18 mouse cellular contexts compared by ENCODE assay signal in genomic region chr5:111425813-111426212, GRCm38 (mm10). TPM values are rescaled to one million over a fixed set of nuclear protein-coding genes. Genes with fewer than 3 reads are reported as not detected.
DNase-seq lines count a peak whose midpoint lies in the region; ATAC-seq lines count a peak whose summit lies in the region.
"Had no signal": no experiment of that assay in that cellular context is flagged by ENCODE, and none has a peak within 500 bp of the region (broad histone marks: within the 10 kb centered on the region; RNA-seq: fewer than 3 reads in every experiment).

No protein-coding gene starts in this region.

- H3K4me1 ChIP-seq in limb, embryonic 12.5 days (replicated peaks) = peaks cover 70% of the 10 kb centered on the region
- peaks cover 22% of the 10 kb centered on the region for H3K4me1 ChIP-seq in limb, embryonic 10.5 days
- peaks cover 96% of the 10 kb centered on the region for H3K4me1 ChIP-seq in hindbrain, embryonic 10.5 days (replicated peaks)
- peaks cover 81% of the 10 kb centered on the region for H3K4me1 ChIP-seq in midbrain, embryonic 11.5 days (ENCODE audit: control insufficient read depth, insufficient read depth, low read length)
- peaks cover 94% of the 10 kb centered on the region for H3K4me1 ChIP-seq in neural tube, embryonic 15.5 days
- H3K4me1 ChIP-seq: liver, embryonic 12.5 days had no signal

- H3K36me3 ChIP-seq in limb, embryonic 12.5 days = peaks cover 37% of the 10 kb centered on the region
- peaks cover 21% of the 10 kb centered on the region for H3K36me3 ChIP-seq in limb, embryonic 10.5 days
- peaks cover 98% of the 10 kb centered on the region for H3K36me3 ChIP-seq in hindbrain, embryonic 10.5 days
- peaks cover 6% of the 10 kb centered on the region for H3K36me3 ChIP-seq in midbrain, embryonic 11.5 days (ENCODE audit: control insufficient read depth, insufficient read depth, low read length)
- no peaks in the 10 kb centered on the region for H3K36me3 ChIP-seq in neural tube, embryonic 15.5 days

- no peak overlapping the region for H3K9ac ChIP-seq in limb, embryonic 12.5 days (replicated peaks)
- H3K9ac ChIP-seq in midbrain, embryonic 11.5 days (ENCODE audit: low read length) = no peak overlapping the region
- H3K9ac ChIP-seq in neural tube, embryonic 15.5 days (replicated peaks) = no peak overlapping the region
- H3K9ac ChIP-seq: liver, embryonic 12.5 days had no signal

- WGBS in limb, embryonic 12.5 days = 85% methylated on average over 9 of the region's 9 CpGs
- 96% methylated on average over 9 of the region's 9 CpGs for WGBS in limb, embryonic 10.5 days
- 83% methylated on average over 9 of the region's 9 CpGs for WGBS in hindbrain, embryonic 10.5 days
- WGBS in midbrain, embryonic 11.5 days = 76% methylated on average over 9 of the region's 9 CpGs
- WGBS in neural tube, embryonic 15.5 days = 67% methylated on average over 9 of the region's 9 CpGs

- H3K4me2 ChIP-seq in limb, embryonic 12.5 days = 0 out of 2 replicates have a peak overlapping the region, but pooled peaks have one; percentile 0
- peak overlapping the region; percentile 84 for H3K4me2 ChIP-seq in midbrain, embryonic 11.5 days
- H3K4me2 ChIP-seq in neural tube, embryonic 15.5 days = peak overlapping the region; percentile 97
- H3K4me2 ChIP-seq: liver, embryonic 12.5 days had no signal

- no peak for DNase-seq in limb, embryonic 10.5 days (ENCODE audit: low spot score)
- no peak for DNase-seq in hindbrain, embryonic 10.5 days (ENCODE audit: low spot score)
- DNase-seq in midbrain, embryonic 11.5 days (ENCODE audit: low spot score, missing footprints) = no peak
- no peak for DNase-seq in spleen, adult 18-20 months
- DNase-seq in kidney, adult 18-20 months = no peak
- DNase-seq in thymus, postnatal 25 days = no peak
- DNase-seq: adrenal gland, adult 8-10 months; cerebellum, adult 9-11 months; heart, adult 18-20 months; heart, postnatal 10 days; kidney, postnatal 4 days; lung, postnatal 10 days; right cerebral cortex, postnatal 14 days had no signal

- H3K27me3 ChIP-seq in limb, embryonic 12.5 days = peaks cover 55% of the 10 kb centered on the region
- peaks cover 88% of the 10 kb centered on the region for H3K27me3 ChIP-seq in limb, embryonic 10.5 days (ENCODE audit: low read depth, poor library complexity, severe bottlenecking)
- no peaks in the 10 kb centered on the region for H3K27me3 ChIP-seq in hindbrain, embryonic 10.5 days (ENCODE audit: insufficient read depth, poor library complexity, severe bottlenecking)
- no peaks in the 10 kb centered on the region for H3K27me3 ChIP-seq in midbrain, embryonic 11.5 days (ENCODE audit: control insufficient read depth, insufficient read depth, low read length)
- H3K27me3 ChIP-seq in neural tube, embryonic 15.5 days (replicated peaks) = no peaks in the 10 kb centered on the region

- H3K27ac ChIP-seq in limb, embryonic 12.5 days = no peak overlapping the region
- no peak overlapping the region for H3K27ac ChIP-seq in limb, embryonic 10.5 days
- peak overlapping the region; percentile 23; the same call in 1 of the 2 replicates for H3K27ac ChIP-seq in hindbrain, embryonic 10.5 days
- no peak overlapping the region for H3K27ac ChIP-seq in midbrain, embryonic 11.5 days (ENCODE audit: low read depth, low read length)
- no peak overlapping the region for H3K27ac ChIP-seq in neural tube, embryonic 15.5 days (replicated peaks)
- H3K27ac ChIP-seq: liver, embryonic 12.5 days had no signal

- ATAC-seq in limb, embryonic 12.5 days (ENCODE audit: insufficient number of reproducible peaks, insufficient read depth, low FRiP score, low TSS enrichment, low read depth) = no peak
- ATAC-seq in midbrain, embryonic 11.5 days (ENCODE audit: low FRiP score) = no peak
- ATAC-seq in neural tube, embryonic 15.5 days (ENCODE audit: low FRiP score) = no peak
- ATAC-seq: intestine, embryonic 16.5 days; liver, embryonic 12.5 days had no signal

- no peak overlapping the region for H3K4me3 ChIP-seq in limb, embryonic 12.5 days (replicated peaks)
- no peak overlapping the region for H3K4me3 ChIP-seq in limb, embryonic 10.5 days
- peak overlapping the region; percentile 99 for H3K4me3 ChIP-seq in hindbrain, embryonic 10.5 days
- peak overlapping the region; percentile 100 for H3K4me3 ChIP-seq in midbrain, embryonic 11.5 days (ENCODE audit: low read depth, low read length)
- H3K4me3 ChIP-seq in neural tube, embryonic 15.5 days (replicated peaks) = 0 out of 2 replicates have a peak overlapping the region, but pooled peaks have one; percentile 73
- H3K4me3 ChIP-seq: liver, embryonic 12.5 days had no signal

- no peaks in the 10 kb centered on the region for H3K9me3 ChIP-seq in limb, embryonic 12.5 days
- no peaks in the 10 kb centered on the region for H3K9me3 ChIP-seq in limb, embryonic 10.5 days (replicated peaks)
- no peaks in the 10 kb centered on the region for H3K9me3 ChIP-seq in hindbrain, embryonic 10.5 days
- H3K9me3 ChIP-seq in midbrain, embryonic 11.5 days (ENCODE audit: control insufficient read depth, low read length) = no peaks in the 10 kb centered on the region
- H3K9me3 ChIP-seq in neural tube, embryonic 15.5 days (replicated peaks) = no peaks in the 10 kb centered on the region
- H3K9me3 ChIP-seq: liver, embryonic 12.5 days had no signal

RNA-seq across cellular contexts. Expression of gene Mn1, which starts 8.7 kb away (rescaled TPM):
- 14.9 and 15.0 TPM in 2 replicates for polyA plus RNA-seq in limb, embryonic 12.5 days (2016; fragmentation: Nextera tagmentation; extraction: Ambion mirVana)
- 7.4 and 13.1 TPM in 2 replicates for polyA plus RNA-seq in limb, embryonic 10.5 days (2016; fragmentation: Nextera tagmentation; extraction: Ambion mirVana)
- polyA plus RNA-seq in hindbrain, embryonic 10.5 days (2016; fragmentation: Nextera tagmentation; extraction: Ambion mirVana) = 55.9 and 65.1 TPM in 2 replicates
- polyA plus RNA-seq in midbrain, embryonic 11.5 days (2014; fragmentation: Nextera tagmentation; extraction: Ambion mirVana) = 42.0 and 46.2 TPM in 2 replicates
- polyA plus RNA-seq in neural tube, embryonic 15.5 days (2015; fragmentation: Nextera tagmentation; extraction: Ambion mirVana) = 15.2 and 18.3 TPM in 2 replicates
- polyA plus RNA-seq: C2C12 had no signal

Comparison
In these comparisons a context has a peak if more than half of its experiments do, and no peak if none do; other contexts are left out.
1. H3K4me2 ChIP-seq: peak in every context shown above with its lines; median percentile 97 in neural tube, embryonic 15.5 days; 84 in midbrain, embryonic 11.5 days; 0 in limb, embryonic 12.5 days.
2. H3K4me3 ChIP-seq: peak in hindbrain, embryonic 10.5 days (single experiment), midbrain, embryonic 11.5 days (single experiment) and neural tube, embryonic 15.5 days (single experiment); none in limb, embryonic 12.5 days (single experiment) and limb, embryonic 10.5 days (single experiment).